Mouse (Mus musculus) limb, embryonic 10.5 days (tissue): ENCODE data around the gene Ank3. TPM values are rescaled to one million over a fixed set of nuclear protein-coding genes. Genes with fewer than 3 reads are reported as not detected.

Source experiments
- DNase-seq: peaks from one replicate; pipeline ENCODE4 v3.0.0-alpha.2; 2017; ENCODE audit warnings: low spot score
- H3K27ac ChIP-seq: fragments of 300-500 bp; sonication (generic); 2 replicates; pipeline ENCODE4 v1.5.1; 2016; ENCODE audit warnings: mild to moderate bottlenecking
- H3K27me3 ChIP-seq: fragments of 300-500 bp; sonication (generic); 2 replicates; pipeline ENCODE4 v1.6.1; 2016; ENCODE audit warnings: low read depth, mild to moderate bottlenecking; ENCODE audit not compliant: poor library complexity, severe bottlenecking
- H3K36me3 ChIP-seq: fragments of 300-500 bp; sonication (generic); 2 replicates; pipeline ENCODE4 v1.6.1; 2016; ENCODE audit warnings: mild to moderate bottlenecking, moderate library complexity
- H3K4me1 ChIP-seq: fragments of 300-500 bp; sonication (generic); 2 replicates; pipeline ENCODE4 v1.6.1; 2016
- H3K4me3 ChIP-seq: fragments of 300-500 bp; sonication (generic); 2 replicates; pipeline ENCODE4 v1.5.1; 2016; ENCODE audit warnings: mild to moderate bottlenecking, moderate library complexity
- H3K9me3 ChIP-seq: fragments of 300-500 bp; sonication (generic); replicated peaks from 2 replicates; pipeline ENCODE4 v1.6.1; 2016; ENCODE audit warnings: mild to moderate bottlenecking
- WGBS: fragments of 180-500 bp; shearing (Covaris S2); methylation state at CpG from one replicate; pipeline ENCODE4 v1.1.7; 2016; 5-methylcytosine and 5-hydroxymethylcytosine counted together
- polyA plus RNA-seq: library from polyadenylated mRNA; unstranded; fragments of >200 nt; fragmentation: Nextera tagmentation; extraction: Ambion mirVana; gene quantifications from 2 replicates; pipeline ENCODE4 v1.2.1, GENCODE M21; 2016

The Ank3 gene
- polyA plus RNA-seq, 1 experiment from 2014 or later: 26.1 TPM

DNA sequence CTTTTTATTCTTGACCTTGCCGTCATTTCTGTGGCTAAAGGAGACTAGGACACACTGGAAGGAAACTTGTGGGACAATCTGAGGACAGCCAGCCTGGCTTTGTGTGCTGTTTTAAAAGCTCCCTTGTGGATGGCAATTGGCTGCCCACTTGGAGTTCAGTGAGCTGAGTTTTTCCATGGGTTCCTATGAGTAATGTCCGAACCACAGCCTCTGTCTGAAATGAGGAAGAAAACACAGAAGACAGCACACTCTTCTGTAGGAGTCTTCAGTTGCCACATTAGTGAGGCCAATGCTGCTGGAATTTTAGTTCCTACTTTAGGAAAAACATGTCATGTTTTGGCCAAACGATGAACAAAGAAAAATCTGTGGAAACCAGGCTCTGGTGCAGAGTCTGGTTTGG is 380.7 kb downstream of the Ank3 start:
- 90% methylated on average over 3 of the region's 3 CpGs for WGBS
- Histone ChIP-seq H3K4me1 (no peaks in the 10 kb centered on the region), H3K36me3 (no peaks in the 10 kb centered on the region), H3K27ac (no peak overlapping the region), H3K27me3 (no peaks in the 10 kb centered on the region), H3K9me3 (no peaks in the 10 kb centered on the region), H3K4me3 (no peak overlapping the region)
- no peak for DNase-seq

DNA sequence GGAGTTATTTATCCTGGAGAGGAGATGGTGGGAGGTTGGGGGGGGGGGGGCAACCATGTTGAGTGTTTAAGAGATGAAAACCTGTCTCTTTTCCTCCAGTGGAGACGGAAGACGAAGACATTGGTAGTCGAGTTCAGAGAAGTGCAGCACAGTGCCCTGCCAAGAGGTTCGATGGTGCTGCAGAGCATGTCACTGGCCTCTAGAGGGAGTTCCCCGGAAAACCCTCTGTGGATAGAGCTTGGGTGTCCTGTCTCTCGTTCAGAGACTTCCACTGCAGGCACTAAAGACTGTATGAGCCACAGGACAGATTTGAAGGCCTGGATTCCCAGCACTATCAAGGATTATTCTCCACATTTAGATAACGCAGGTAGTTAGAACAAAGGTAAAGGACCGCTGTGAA is 382.9 kb downstream of the Ank3 start:
- H3K27me3 ChIP-seq: no peaks in the 10 kb centered on the region
- no peak overlapping the region for H3K27ac ChIP-seq
- H3K9me3 ChIP-seq: no peaks in the 10 kb centered on the region
- whole genome bisulfite sequencing: 23% methylated on average over 8 of the region's 8 CpGs
- peak; percentile 55 for DNase-seq
- H3K36me3 ChIP-seq: no peaks in the 10 kb centered on the region
- H3K4me3 ChIP-seq: no peak overlapping the region
- H3K4me1 ChIP-seq: peaks cover 17% of the 10 kb centered on the region

GRCm38 (mm10) chr10:69785235-69785634 is 386.7 kb downstream of the Ank3 start:
- Histone ChIP-seq H3K36me3 (no peaks in the 10 kb centered on the region), H3K4me1 (peaks cover 34% of the 10 kb centered on the region), H3K4me3 (no peak overlapping the region), H3K27me3 (no peaks in the 10 kb centered on the region), H3K9me3 (no peaks in the 10 kb centered on the region), H3K27ac (0 out of 2 replicates have a peak overlapping the region, but pooled peaks have one; percentile 31)
- DNase-seq: no peak
- 28% methylated on average over 7 of the region's 7 CpGs for WGBS

- no peak overlapping the region for H3K4me3 ChIP-seq
- WGBS: 75% methylated on average over 8 of the region's 8 CpGs
Observed at GRCm38 (mm10) chr10:69785692-69786091, 387.1 kb downstream of the Ank3 start.

DNA sequence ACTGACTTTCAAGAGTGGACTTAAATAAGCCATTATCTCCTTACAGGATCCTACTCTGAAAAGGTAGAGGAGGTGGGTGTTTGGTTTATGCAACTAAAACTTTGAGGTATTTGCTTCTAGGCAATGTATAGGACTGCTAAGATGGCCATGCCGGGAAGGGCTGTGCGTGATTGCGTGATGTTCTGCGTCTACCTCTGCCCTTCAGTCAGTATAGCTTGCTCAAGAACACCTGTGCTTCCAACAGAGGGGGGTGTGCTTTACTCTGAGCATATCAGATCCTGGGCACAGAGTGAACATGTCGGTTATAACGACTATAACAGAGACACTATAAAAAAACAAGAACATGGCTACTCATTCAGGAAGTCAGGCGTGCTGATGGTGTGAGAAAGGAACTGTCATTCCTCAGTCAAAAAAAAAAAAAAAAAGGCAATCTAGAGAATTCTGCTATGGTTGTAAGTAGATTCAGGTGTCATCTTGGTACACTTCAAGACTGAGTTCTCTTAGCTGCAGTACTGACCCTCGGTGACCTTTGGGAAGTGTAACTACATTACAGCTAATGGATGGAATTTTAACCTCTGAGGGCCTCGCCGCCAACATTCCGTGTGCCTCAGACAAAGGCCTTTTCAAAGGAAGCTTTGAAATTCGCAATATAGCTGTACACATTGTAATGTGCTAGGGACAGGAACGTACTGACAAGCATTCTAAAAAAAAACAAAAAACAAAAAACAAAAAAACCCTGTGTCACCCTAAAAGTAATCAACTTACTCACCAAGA is 387.8 kb downstream of the Ank3 start:
- Histone ChIP-seq H3K9me3 (no peaks in the 10 kb centered on the region), H3K4me1 (peaks cover 37% of the 10 kb centered on the region), H3K4me3 (no peak overlapping the region), H3K36me3 (no peaks in the 10 kb centered on the region), H3K27me3 (no peaks in the 10 kb centered on the region), H3K27ac (peak overlapping the region; percentile 31; the same call in 1 of the 2 replicates)
- no peak for DNase-seq
- 55% methylated on average over 13 of the region's 13 CpGs for WGBS

More at GRCm38 (mm10) chr10:69785692-69786091, 387.1 kb downstream of the Ank3 start:
- Histone ChIP-seq H3K36me3 (no peaks in the 10 kb centered on the region), H3K27ac (peak overlapping the region; percentile 31; the same call in 1 of the 2 replicates), H3K4me1 (peaks cover 35% of the 10 kb centered on the region), H3K27me3 (no peaks in the 10 kb centered on the region), H3K9me3 (no peaks in the 10 kb centered on the region)
- DNase-seq: no peak

- DNase-seq: peak; percentile 36
Observed at GRCm38 (mm10) chr10:69787379-69787778, 388.8 kb downstream of the Ank3 start.

GRCm38 (mm10) chr10:69790606-69791005 is 392.0 kb downstream of the Ank3 start:
- no peaks in the 10 kb centered on the region for H3K36me3 ChIP-seq
- no peak overlapping the region for H3K27ac ChIP-seq
- peaks cover 43% of the 10 kb centered on the region for H3K4me1 ChIP-seq
- H3K4me3 ChIP-seq: no peak overlapping the region
- H3K9me3 ChIP-seq: no peaks in the 10 kb centered on the region
- DNase-seq: no peak
- no peaks in the 10 kb centered on the region for H3K27me3 ChIP-seq
- 74% methylated on average over 4 of the region's 4 CpGs for WGBS

More at GRCm38 (mm10) chr10:69787379-69787778, 388.8 kb downstream of the Ank3 start:
- Histone ChIP-seq H3K36me3 (no peaks in the 10 kb centered on the region), H3K27me3 (no peaks in the 10 kb centered on the region), H3K4me3 (peak overlapping the region; percentile 32), H3K27ac (peak overlapping the region; percentile 61), H3K9me3 (no peaks in the 10 kb centered on the region), H3K4me1 (peaks cover 43% of the 10 kb centered on the region)
- 24% methylated on average over 10 of the region's 10 CpGs for WGBS

GRCm38 (mm10) chr10:69791951-69792350 is 393.4 kb downstream of the Ank3 start:
- H3K27me3 ChIP-seq: no peaks in the 10 kb centered on the region
- DNase-seq: peak; percentile 36
- WGBS: 25% methylated on average over 7 of the region's 7 CpGs
- no peak overlapping the region for H3K27ac ChIP-seq
- H3K4me1 ChIP-seq: peaks cover 32% of the 10 kb centered on the region
- H3K9me3 ChIP-seq: no peaks in the 10 kb centered on the region
- no peak overlapping the region for H3K4me3 ChIP-seq
- H3K36me3 ChIP-seq: no peaks in the 10 kb centered on the region

DNA sequence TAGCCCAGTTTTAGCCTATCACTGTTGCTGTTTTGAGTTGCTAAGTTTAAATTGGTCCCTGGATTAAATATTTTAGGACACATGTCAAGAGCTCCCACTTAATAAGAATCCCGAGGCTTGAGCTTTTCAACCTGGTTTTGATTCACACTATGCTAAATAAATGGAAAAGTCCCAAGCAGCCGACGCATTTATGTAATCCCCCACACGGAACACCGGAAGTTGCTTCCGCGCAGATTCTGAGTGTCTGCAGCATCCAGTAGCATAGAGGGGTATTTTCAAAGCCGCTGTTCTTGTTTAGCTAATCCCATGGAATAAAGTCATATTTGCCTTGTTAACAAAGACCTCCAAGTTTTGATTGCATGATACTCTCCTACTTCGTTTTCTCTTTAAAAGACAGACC is 393.8 kb downstream of the Ank3 start:
- Histone ChIP-seq H3K9me3 (no peaks in the 10 kb centered on the region), H3K27me3 (no peaks in the 10 kb centered on the region), H3K36me3 (no peaks in the 10 kb centered on the region), H3K27ac (no peak overlapping the region), H3K4me1 (peaks cover 27% of the 10 kb centered on the region), H3K4me3 (no peak overlapping the region)
- 78% methylated on average over 9 of the region's 9 CpGs for WGBS
- no peak for DNase-seq

DNA sequence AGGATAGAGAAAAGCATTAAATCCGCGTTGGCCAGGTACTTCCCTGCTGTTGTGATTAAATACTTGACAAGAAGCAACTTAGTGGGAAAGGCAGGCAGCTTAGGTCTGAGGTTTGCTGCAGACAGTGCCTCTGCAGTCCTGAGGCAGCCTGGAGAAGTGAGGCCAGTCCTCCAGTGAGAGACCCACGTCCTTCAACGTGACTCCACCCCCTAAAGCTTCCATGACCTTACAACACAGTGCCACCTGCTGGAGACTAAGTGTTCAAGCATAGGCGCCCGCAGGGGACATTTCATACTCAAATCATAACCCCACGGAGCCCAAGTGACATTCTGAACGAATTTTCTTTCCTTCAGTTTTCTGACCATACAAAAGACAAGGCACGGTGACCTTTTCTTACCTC is 394.5 kb downstream of the Ank3 start:
- Histone ChIP-seq H3K36me3 (no peaks in the 10 kb centered on the region), H3K4me1 (peaks cover 21% of the 10 kb centered on the region), H3K9me3 (no peaks in the 10 kb centered on the region), H3K27me3 (no peaks in the 10 kb centered on the region), H3K27ac (no peak overlapping the region), H3K4me3 (no peak overlapping the region)
- DNase-seq: peak; percentile 49
- 38% methylated on average over 9 of the region's 9 CpGs for WGBS

GRCm38 (mm10) chr10:69795656-69796055 is 397.1 kb downstream of the Ank3 start:
- Histone ChIP-seq H3K9me3 (no peaks in the 10 kb centered on the region), H3K27me3 (no peaks in the 10 kb centered on the region), H3K27ac (no peak overlapping the region), H3K4me3 (no peak overlapping the region), H3K36me3 (no peaks in the 10 kb centered on the region), H3K4me1 (peaks cover 18% of the 10 kb centered on the region)
- WGBS: 76% methylated on average over 3 of the region's 3 CpGs
- no peak for DNase-seq

DNA sequence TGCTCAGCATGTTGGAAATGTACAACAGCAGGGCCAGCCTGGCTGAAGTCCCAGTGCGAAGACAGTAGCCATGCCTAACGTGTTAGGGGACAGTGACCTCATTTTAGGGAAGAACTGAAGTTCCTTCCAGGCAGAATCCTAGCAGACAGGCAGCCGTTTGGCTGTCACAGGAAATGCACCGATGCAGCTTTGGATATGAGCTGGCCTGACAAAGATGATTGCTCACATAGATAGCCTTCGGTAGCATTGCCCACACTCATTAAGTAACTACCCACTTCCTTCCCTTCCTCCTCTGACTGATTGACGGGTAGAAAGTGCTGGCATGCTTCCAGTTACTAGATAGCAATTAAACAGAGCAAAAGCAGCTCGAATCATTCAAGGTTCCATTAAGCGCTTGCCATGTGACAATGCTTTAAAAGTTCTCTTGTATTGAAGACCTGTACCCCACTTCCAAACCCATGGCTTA is 397.9 kb downstream of the Ank3 start:
- no peak overlapping the region for H3K27ac ChIP-seq
- peaks cover 16% of the 10 kb centered on the region for H3K4me1 ChIP-seq
- H3K9me3 ChIP-seq: no peaks in the 10 kb centered on the region
- no peak overlapping the region for H3K4me3 ChIP-seq
- no peaks in the 10 kb centered on the region for H3K36me3 ChIP-seq
- WGBS: 77% methylated on average over 8 of the region's 8 CpGs
- no peak for DNase-seq
- no peaks in the 10 kb centered on the region for H3K27me3 ChIP-seq

- Histone ChIP-seq H3K36me3 (no peaks in the 10 kb centered on the region), H3K27ac (no peak overlapping the region), H3K9me3 (no peaks in the 10 kb centered on the region), H3K4me1 (no peaks in the 10 kb centered on the region), H3K4me3 (no peak overlapping the region), H3K27me3 (no peaks in the 10 kb centered on the region)
- 92% methylated on average over 14 of the region's 14 CpGs for WGBS
- DNase-seq: peak; percentile 47
Observed at GRCm38 (mm10) chr10:69803135-69803756, 404.7 kb downstream of the Ank3 start.
